Mouse (Mus musculus) neural tube, embryonic 10.5 days (tissue): ENCODE results near the gene Tmem164.

Experiments
- DNase-seq: peaks from one replicate; pipeline ENCODE4 v3.0.0-alpha.2; 2017; ENCODE audit warnings: low spot score; ENCODE audit errors: extremely low spot score

Tmem164 gene

DNA sequence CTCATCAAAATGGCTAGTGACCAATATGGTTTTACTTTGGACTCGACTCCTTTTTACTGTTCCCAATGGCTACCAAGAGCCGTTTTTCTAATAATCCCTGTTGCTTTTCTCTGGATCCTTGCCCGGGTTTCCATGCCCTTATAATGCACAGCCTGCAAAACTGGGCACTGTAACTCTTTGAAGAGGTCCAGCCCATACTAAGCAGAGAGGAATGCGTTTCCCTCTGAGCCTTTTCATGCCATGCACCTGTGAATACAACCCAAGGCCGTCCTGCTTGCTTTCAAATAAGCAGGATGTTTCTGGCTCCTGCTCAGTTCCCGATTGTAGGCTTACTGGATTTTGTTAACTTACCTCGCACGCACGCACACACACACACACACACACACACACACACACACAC is 7.3 kb downstream of the Tmem164 start:
- DNase-seq, result no peak

GRCm38 (mm10) chrX:142693256-142693655 is 12.1 kb downstream of the Tmem164 start:
- DNase-seq, result no peak

- no peak for DNase-seq
Observed at GRCm38 (mm10) chrX:142694338-142694737, 13.1 kb downstream of the Tmem164 start.

GRCm38 (mm10) chrX:142694856-142695255 is 13.7 kb downstream of the Tmem164 start:
- no peak for DNase-seq

- no peak for DNase-seq
Observed at GRCm38 (mm10) chrX:142696789-142697188, 15.6 kb downstream of the Tmem164 start.

DNA sequence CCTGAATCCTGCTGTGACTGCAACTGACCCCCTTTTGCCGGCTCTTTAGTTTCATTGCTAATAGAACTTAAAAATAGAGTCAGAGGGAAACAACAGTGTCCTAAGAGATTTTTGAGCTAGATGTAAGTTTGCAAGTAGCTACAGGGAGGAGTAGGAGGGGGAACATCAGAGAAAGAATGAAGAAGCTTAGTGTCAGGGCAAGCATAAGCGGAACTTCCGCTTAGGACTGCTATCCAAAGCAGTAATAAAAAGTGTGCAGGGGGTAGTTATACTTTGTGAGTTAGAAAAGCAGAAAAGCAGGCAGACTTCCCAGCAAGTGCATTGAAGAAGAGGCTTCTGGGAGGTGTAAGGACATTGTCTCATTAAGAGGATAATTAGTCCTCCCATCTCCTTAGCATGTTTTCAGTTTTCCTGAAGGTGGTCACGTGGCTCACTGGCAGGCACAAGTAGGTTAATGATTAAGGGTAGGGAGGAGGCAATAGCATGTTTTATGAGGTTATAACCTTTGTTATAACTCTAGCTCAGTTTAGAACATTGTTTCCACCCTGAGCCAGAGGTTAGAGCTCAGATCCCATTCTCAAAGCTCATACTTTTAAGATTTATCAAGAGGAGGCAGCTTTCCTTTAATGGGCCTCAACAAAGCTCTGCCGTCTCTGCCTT is 16.5 kb downstream of the Tmem164 start:
- DNase-seq, result no peak

GRCm38 (mm10) chrX:142698212-142698611 is 17.0 kb downstream of the Tmem164 start:
- no peak for DNase-seq

- no peak for DNase-seq
Observed at GRCm38 (mm10) chrX:142702094-142702493, 20.9 kb downstream of the Tmem164 start.

DNA sequence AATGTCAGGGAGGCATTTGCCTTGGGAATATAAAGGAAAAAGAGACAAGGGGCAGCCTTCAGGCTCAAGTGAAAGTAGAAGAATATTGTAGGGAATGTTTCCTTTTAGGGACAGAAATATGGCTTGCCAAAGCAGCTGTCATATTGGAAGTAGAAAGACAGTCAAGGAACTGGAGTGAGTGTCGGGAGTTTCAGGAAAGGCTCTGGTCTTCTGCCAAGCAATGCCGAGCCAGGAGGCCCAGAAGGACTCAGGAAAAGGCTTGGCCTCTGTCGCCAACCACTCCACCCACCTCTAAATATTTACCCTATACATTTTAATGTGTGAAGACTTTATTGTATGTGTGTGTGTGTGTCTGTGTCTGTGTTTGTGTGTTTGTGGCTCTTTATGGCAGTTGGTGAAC is 21.4 kb downstream of the Tmem164 start:
- no peak for DNase-seq

GRCm38 (mm10) chrX:142703953-142704352 is 22.7 kb downstream of the Tmem164 start:
- no peak for DNase-seq

DNA sequence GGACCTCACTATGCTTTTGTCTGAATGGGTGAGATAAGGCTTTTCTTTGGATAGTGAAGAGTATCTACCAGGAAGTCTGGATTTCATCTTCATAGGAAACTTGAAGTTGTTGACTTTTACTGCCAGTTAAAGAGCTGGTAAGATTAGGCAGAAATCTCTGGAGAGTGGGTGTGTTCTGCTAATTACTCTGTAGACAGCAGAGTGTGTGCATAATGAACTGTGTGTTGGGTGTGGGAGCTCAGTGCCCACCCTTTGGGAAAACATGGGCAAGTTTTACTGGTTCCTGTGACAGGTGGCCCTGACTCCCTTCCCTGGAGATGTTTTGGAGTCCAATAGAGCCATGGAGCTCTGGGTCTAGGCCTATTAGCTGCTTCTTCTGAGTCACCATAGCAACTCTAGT is 27.1 kb downstream of the Tmem164 start:
- DNase-seq, result no peak

- no peak for DNase-seq
Observed at GRCm38 (mm10) chrX:142716014-142716413, 34.8 kb downstream of the Tmem164 start.

DNA sequence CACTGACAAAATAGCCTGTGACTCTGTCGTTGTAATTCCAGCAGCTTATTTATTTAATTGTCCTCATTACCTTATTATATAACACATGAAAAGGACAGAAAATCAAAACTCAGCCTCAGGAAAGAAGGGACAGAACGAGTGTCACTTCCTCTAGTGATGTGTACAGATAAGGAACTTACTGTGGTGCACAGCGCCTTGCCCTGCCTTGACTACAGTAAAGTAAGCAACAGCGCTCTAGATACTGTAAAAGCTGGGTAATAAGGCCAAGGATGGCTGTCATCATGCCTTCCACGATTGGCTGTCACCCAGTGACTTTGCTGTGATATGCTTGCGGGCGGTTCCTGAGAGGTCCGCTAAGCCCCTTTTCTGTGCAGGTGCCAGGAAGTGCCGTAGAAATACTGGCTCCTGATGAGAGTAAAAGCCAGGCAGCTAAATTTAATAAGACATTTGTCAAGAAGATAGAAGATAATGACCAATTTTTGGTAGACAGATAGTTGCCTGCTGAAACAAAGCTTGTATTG is 36.8 kb downstream of the Tmem164 start:
- no peak for DNase-seq

DNA sequence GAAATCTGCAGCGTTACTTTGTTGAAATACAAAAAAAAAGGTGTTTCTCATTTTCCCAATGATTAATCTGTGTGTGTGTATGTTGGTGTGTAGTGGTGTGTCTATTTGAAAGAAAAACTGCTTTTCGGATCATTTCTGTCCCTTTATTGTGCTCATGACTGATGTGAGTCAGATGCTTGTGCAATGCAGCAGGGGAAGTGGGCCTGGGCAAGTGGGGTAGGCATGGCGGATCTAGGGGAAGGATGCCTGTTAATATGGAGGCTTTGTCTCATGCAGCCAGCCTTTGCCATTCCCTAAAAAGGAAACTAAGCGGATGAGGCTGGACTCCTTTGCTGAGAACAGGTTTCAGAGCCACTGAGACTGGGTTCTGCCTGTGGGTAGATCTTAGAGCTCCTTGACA is 37.6 kb downstream of the Tmem164 start:
- no peak for DNase-seq

GRCm38 (mm10) chrX:142721897-142722296 is 40.7 kb downstream of the Tmem164 start:
- no peak for DNase-seq

GRCm38 (mm10) chrX:142724203-142724602 is 43.0 kb downstream of the Tmem164 start:
- DNase-seq, result no peak

GRCm38 (mm10) chrX:142725571-142725970 is 44.4 kb downstream of the Tmem164 start:
- DNase-seq, result no peak

DNA sequence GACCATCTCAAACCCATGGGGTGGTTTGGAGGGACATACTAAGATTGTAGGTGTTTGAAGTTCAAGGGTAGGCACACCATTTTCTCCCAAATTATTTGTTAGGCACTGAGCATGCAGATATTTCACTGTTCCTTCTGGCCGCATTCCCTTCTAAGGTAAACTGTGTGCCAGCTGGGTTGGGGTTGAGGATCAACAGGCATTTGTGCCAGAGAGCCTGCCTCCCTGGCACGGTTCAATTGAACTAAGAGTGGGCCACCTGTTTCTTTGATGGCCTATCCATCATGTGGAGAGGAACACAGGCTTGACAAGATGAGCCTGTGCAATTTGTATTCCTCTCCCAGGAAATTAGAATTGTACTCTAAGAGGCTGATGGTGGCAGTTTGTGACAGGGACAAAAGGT is 45.1 kb downstream of the Tmem164 start:
- no peak for DNase-seq

DNA sequence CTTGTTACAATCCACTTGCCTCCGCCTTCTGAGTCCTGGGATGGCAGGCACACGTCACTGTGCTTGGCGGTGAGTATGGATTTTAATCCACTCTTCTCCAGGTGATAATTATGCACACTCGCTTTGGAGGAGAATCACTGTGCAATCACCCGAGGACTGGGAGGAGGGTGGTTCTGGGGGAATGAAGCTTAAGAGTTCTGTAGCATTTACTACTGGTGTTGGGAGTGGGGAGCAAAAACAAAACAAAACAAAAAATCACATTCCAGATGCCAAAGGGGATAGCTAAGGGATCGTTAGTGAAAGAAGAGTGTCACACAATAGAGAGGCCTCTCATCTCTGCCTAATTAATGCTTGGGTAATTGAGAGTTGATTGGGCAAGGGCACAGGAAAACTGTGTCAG is 46.6 kb downstream of the Tmem164 start:
- no peak for DNase-seq

DNA sequence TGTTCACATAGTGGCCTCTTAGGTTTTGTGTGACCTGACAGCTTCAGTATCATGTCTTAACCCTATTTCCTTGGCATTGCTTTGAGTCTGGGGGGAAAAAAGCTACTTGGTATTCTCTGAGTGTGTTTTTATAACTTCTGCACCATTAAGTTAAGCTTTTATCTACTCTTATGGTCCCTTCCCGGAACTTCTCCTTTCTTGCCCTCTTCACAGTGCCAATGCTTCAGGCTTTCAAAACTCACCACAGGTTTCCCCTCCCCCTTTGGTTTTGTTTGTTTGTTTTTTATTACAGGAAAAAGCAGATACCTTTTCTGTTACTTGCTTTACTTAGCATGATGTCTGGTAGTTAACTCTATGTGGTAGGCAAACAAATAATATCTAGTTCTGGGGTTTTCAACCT is 47.8 kb downstream of the Tmem164 start:
- DNase-seq, result no peak

GRCm38 (mm10) chrX:142729482-142729881 is 48.3 kb downstream of the Tmem164 start:
- no peak for DNase-seq

GRCm38 (mm10) chrX:142737099-142737498 is 55.9 kb downstream of the Tmem164 start:
- DNase-seq, result no peak

DNA sequence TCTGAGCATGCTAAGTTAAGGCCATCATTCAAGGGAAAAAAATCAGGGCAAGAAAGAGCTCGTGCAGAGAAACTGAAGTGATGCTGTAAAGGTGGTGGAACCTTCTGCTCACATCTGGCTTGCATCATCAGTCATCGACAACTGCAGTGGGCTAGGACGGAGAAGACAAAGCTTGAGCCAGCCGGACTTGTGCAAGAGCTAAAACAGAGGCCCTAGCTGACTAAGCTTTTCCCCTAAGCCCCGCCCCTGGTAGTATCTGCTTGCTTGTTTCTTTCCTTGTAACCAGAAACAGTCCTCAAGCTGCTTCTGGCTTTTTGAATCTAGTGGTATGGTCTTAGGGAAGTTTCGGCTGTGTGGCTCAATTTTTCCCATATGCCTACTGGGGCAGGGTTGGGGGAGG is 56.5 kb downstream of the Tmem164 start:
- no peak for DNase-seq

DNA sequence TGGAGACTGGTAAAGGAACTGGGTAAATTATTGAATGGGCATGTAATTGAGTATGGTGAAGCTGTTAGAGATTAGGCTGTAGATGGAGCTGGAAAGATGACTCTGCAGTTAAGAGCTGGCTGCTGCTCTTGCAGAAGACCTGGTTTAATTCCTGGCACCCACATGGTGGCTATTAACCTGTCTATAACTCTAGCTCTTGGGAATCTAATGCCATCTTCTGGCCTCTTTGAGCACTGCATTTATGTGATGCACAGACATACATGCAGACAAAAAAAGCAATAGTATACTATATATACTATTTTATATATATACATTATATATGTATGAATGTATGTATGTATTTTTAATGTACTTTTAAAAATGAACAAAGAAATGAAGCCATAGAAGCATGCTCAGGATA is 66.2 kb downstream of the Tmem164 start:
- no peak for DNase-seq
